Mouse (Mus musculus): Measurements from ENCODE around the gene Mrfap1.

The Mrfap1 gene

DNA sequence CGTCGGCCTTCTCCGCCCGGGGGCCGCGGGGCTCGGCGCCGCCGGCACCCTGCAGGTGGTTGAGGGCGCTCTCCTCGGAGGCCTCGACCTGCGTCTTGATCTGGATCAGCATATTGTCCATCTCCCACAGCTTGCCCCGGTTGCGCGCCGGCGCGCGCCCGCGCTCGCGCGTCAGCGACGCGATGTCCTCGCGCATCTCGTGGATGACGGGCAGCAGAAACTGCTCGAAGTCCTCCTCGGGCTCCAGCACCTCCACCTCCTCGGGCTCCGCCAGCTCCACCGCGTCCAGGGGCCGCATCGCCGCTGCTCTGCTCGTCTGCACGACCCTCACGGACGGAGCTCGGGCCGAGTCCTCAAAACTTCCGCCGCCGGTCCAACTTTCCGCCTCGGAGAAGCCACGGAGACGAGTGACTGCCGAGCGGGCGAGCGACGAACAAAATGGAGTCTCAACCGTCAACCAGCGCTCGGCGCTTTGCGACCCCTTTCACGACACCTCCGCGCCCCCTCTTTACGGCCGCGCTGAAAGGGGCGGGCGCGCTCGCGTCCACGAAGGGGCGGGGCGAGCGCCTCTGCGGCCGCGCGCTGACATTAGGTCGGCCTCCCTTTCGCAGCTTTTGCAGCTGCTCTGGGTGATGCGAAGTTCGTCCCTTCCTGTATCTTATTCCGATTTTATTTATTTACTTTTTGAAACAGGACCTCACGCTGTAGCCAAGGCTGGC is at the start of gene Mrfap1:
Gene Mrfap1 (minus strand): TSS at position 477 of the 719 bp plus-strand sequence.
- peak; percentile 96 for DNase-seq

- no peak for DNase-seq
Measured at GRCm38 (mm10) chr5:36844490-36844889, 47.9 kb upstream of the Mrfap1 start.

- DNase-seq: no peak
Measured at GRCm38 (mm10) chr5:36841701-36842100, 45.1 kb upstream of the Mrfap1 start.

DNA sequence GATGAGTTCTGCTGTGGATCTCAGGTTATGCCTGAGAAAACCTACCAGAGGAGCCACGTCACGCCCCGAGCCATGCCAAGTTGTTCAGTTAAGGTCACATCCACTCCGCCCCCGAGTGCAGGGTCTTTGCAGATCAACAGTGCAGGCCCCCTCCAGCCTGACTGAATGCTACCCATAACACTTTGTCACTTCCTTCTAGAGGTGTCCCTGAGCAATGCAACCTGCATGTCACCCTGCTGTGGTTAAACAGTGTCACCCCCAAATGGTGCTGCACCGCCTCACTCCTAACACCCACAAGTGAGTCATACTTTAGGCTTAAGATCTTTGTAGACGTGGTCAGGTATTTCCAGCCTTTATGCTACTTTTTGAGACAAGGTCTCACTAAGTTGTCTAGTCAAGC is 43.5 kb upstream of the Mrfap1 start:
- DNase-seq: no peak

GRCm38 (mm10) chr5:36839602-36840001 is 43.0 kb upstream of the Mrfap1 start:
- DNase-seq: no peak

DNA sequence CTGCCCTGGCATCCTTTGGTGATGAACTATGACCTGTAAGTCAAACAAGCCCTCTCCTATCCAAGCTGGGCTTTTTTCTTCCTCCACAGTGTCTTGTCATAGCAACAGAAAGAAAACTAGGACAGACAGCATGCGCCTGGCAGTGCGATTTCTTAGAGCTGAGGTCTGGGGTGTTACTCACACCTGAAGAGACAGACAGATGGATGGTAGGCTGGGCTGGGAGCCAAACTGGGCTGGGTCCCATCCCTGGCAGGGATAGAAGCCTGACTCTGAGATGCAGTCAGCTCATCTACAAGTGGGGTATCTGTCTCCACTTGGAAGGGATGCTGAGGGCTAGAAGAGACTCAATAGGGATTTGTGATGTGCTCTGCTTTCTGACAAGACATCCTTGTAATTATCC is 42.5 kb upstream of the Mrfap1 start:
- DNase-seq: no peak

GRCm38 (mm10) chr5:36835933-36836332 is 39.4 kb upstream of the Mrfap1 start:
- DNase-seq: peak; percentile 64

DNA sequence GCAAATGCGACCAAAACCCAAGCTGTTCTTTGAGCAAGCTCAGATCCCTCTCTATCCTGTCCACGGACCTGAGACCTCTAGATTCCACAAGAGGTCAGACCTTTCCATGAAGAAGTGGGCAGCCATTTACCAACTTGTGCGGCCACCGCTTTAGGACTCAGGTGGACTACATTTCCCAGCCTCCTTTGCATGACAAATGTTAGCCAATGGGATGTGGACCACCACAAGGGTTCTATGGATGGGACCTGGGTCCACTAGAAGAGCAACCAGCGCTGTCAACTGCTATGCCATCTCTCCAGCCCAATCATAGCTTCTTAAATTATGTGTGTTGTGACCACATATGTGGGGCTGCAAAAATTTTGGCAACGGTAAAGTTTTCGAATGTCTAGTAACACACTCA is 34.7 kb upstream of the Mrfap1 start:
- DNase-seq: no peak

- DNase-seq: peak; percentile 92
Measured at GRCm38 (mm10) chr5:36829913-36830879, 33.6 kb upstream of the Mrfap1 start, which contains the start of gene Man2b2. TSS of gene Man2b2 (minus strand) at chr5:36830653.

GRCm38 (mm10) chr5:36829098-36829497 is 32.5 kb upstream of the Mrfap1 start:
- no peak for DNase-seq

DNA sequence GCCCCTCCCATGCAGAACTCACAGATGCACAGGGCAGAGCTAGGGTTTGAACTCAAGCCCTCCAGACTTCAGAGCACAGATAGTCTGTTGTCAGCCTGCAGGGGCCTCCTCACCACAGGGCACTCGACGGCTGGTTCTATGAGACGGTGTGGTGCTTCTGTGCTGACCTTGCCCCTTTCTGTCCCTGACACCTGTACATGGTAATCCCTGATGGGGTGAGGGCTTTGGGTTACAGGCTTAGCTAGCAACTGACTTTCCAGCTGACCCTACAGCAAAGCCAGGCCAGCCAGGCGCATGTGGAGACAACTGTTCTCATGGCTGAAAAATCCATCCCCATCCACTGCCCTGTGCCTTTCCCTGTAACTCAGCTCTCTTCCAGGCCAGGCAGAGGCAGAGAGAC is 26.3 kb upstream of the Mrfap1 start:
- no peak for DNase-seq

DNA sequence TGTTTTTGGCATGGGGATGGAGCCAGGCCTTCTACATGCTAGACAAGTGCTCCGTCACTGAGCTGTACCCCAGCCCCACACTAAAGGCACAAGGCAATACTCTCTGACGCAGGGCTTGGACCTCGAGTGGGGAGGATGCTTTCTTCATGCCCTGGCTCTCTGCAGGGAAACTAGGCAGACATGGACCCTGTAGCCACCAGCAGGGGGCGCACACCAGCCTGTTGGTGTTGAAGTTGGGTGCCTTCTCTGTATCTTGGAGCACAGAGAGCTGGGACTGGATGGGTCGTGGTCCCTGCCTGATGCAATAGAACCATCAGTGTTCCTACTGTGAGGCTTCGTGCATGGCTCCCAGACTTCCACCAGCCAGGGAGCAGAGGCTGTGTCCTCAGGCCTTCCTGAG is 23.6 kb upstream of the Mrfap1 start:
- DNase-seq: peak; percentile 58

GRCm38 (mm10) chr5:36819742-36820141 is 23.2 kb upstream of the Mrfap1 start:
- no peak for DNase-seq

GRCm38 (mm10) chr5:36817738-36818137 is 21.2 kb upstream of the Mrfap1 start:
- no peak for DNase-seq

DNA sequence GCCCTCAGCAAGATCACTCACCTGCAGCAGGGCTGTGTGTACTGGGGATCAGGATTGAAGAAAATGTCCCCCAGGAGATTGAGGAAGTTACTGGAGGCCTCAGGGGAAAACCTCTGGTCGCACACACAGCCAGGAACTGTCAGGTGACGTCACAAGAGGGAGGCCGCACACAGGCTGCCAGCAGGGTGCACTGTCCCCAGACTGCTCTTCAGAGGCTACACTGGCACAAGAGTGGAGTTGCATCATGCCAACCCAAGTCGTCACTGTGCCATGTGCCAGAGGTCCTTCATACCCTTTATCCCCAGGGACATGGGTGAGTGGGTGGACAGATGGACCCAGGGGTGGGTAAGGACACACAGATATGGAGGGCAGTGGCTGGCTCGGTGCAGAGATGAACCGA is 18.0 kb upstream of the Mrfap1 start:
- peak; percentile 20 for DNase-seq

- peak; percentile 68 for DNase-seq
Measured at GRCm38 (mm10) chr5:36811413-36811812, 14.8 kb upstream of the Mrfap1 start.

DNA sequence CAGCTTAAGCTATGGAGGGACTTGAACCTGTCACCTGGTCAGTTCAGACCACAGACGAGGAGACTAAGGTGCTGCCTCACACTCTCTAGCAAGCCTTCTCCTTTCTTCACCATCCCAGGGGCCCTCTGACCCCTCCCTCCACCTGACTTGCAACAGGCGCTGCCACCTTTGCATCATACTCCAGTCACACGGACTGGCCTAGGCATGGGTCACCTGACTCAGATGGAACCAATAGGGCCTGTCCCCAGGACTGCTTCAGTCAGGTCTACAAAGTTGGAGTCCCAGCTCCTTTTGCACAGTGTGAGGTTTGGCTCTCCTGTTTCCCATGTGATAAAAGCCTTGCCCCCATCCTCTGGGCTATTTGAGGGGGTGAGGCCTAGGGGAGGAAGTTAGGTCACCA is 14.1 kb upstream of the Mrfap1 start:
- no peak for DNase-seq

DNA sequence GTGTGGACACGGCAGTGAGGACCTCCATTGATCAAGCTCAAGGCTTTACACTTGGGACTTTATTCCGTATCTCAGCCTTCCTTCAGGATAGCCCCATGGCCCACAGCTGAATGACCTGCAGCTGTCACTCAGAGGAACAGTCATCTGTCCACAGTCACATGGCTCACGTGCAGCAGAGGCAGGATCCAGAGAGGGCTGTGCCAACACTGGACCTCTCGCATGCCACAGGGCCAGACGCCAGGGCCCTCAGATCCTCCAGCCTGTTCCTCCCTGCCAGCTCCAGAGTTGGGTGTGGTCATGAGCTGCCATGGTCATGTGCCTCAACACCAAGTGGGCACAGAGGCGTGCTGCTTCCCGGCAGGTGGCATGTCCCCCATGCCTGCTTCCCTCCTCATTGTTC is 12.6 kb upstream of the Mrfap1 start:
- no peak for DNase-seq

- no peak for DNase-seq
Measured at GRCm38 (mm10) chr5:36807106-36807505, 10.5 kb upstream of the Mrfap1 start.

DNA sequence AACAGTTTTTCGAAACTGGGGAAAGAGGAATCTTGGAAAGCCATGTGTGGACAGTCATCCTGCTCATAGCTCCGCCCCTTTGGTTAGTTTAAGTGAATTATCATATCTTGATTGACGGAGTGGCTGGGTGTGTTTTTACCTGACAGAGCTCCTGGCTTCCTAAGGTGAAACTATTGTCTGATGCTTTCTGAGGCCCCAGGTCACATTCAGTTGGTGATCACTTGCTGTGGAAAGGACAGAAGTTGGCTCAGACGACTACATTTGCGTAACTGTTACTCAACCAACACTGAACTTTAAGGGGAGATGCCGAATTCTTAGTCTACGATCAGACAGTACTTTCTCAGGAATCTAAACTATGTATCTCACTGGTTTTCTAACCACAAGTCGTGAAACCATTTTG is 719 bp upstream of the Mrfap1 start:
- peak; percentile 14 for DNase-seq

- DNase-seq: peak; percentile 77
Measured at GRCm38 (mm10) chr5:36795647-36796295, 801 bp downstream of the Mrfap1 start.

GRCm38 (mm10) chr5:36791861-36792260 is 4.7 kb downstream of the Mrfap1 start:
- DNase-seq: no peak

GRCm38 (mm10) chr5:36786052-36786451 is 10.5 kb downstream of the Mrfap1 start:
- no peak for DNase-seq
